Mouse (Mus musculus): ENCODE measurements at regions not wholly inside any gene's neighbourhood (a gene's known extent, or its start where the extent isn't known, plus 50 kb on each side); places are given as distances from the start of the nearest gene placed in this dataset.

- no peaks in the 10 kb centered on the region for H3K27me3 ChIP-seq (replicated peaks; ENCODE audit: control insufficient read depth, insufficient read depth, low read length)
- H3K4me2 ChIP-seq (ENCODE audit: low read length) = no peak overlapping the region
- DNase-seq (ENCODE audit: low spot score) = no peak
- no peaks in the 10 kb centered on the region for H3K4me1 ChIP-seq (ENCODE audit: control insufficient read depth, insufficient read depth, low read length)
- no peak overlapping the region for H3K4me3 ChIP-seq (ENCODE audit: low read depth, low read length)
- no peaks in the 10 kb centered on the region for H3K9me3 ChIP-seq (replicated peaks; ENCODE audit: control insufficient read depth, low read length)
- H3K27ac ChIP-seq (ENCODE audit: low read depth, low read length) = no peak overlapping the region
- no peaks in the 10 kb centered on the region for H3K36me3 ChIP-seq (ENCODE audit: control insufficient read depth, insufficient read depth, low read length)
- no peak for ATAC-seq
- H3K9ac ChIP-seq (ENCODE audit: low read length) = no peak overlapping the region
- WGBS = 6% methylated on average over 4 of the region's 4 CpGs
Measured at GRCm38 (mm10) chr11:12180351-12180750, 141.9 kb upstream of the Grb10 start.

DNA sequence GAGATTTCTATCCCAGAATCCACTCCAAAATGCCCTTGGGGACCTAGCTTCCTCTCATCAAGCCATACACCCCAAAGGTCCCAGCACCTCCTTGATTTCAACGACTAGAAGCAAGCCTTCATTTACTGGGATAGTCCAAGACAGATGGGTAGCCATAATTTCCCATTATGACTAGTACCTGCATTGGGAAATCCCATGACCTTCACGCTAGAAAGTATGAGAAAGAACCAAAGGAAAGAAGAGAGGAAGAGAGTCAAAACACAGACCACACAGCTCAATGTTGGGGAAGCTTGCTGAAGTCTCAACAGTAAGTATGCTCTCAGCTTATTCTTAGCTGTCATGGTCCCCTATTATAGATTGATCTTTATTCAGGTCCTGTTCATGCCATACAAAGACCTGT, 133.9 kb upstream of the Grb10 start:
- no peak overlapping the region for H3K4me3 ChIP-seq (ENCODE audit: low read depth, low read length)
- no peak for DNase-seq (ENCODE audit: low spot score)
- H3K4me2 ChIP-seq (ENCODE audit: low read length) = no peak overlapping the region
- H3K27me3 ChIP-seq (replicated peaks; ENCODE audit: control insufficient read depth, insufficient read depth, low read length) = no peaks in the 10 kb centered on the region
- H3K9ac ChIP-seq (ENCODE audit: low read length) = no peak overlapping the region
- no peaks in the 10 kb centered on the region for H3K36me3 ChIP-seq (ENCODE audit: control insufficient read depth, insufficient read depth, low read length)
- H3K9me3 ChIP-seq (replicated peaks; ENCODE audit: control insufficient read depth, low read length) = no peaks in the 10 kb centered on the region
- H3K27ac ChIP-seq (ENCODE audit: low read depth, low read length) = no peak overlapping the region
- ATAC-seq = no peak
- WGBS = 78% methylated on average over 2 of the region's 2 CpGs
- H3K4me1 ChIP-seq (ENCODE audit: control insufficient read depth, insufficient read depth, low read length) = no peaks in the 10 kb centered on the region

- Histone ChIP-seq H3K36me3 (ENCODE audit: control insufficient read depth, insufficient read depth, low read length) (no peaks in the 10 kb centered on the region), H3K4me1 (ENCODE audit: control insufficient read depth, insufficient read depth, low read length) (no peaks in the 10 kb centered on the region), H3K9me3 (replicated peaks; ENCODE audit: control insufficient read depth, low read length) (no peaks in the 10 kb centered on the region), H3K27me3 (replicated peaks; ENCODE audit: control insufficient read depth, insufficient read depth, low read length) (no peaks in the 10 kb centered on the region), H3K9ac (ENCODE audit: low read length) (no peak overlapping the region), H3K4me2 (ENCODE audit: low read length) (no peak overlapping the region), H3K27ac (ENCODE audit: low read depth, low read length) (no peak overlapping the region), H3K4me3 (ENCODE audit: low read depth, low read length) (no peak overlapping the region)
- WGBS = 54% methylated on average over 4 of the region's 4 CpGs
- no peak for ATAC-seq
- no peak for DNase-seq (ENCODE audit: low spot score)
Measured at GRCm38 (mm10) chr11:12171312-12171711, 132.8 kb upstream of the Grb10 start.

DNA sequence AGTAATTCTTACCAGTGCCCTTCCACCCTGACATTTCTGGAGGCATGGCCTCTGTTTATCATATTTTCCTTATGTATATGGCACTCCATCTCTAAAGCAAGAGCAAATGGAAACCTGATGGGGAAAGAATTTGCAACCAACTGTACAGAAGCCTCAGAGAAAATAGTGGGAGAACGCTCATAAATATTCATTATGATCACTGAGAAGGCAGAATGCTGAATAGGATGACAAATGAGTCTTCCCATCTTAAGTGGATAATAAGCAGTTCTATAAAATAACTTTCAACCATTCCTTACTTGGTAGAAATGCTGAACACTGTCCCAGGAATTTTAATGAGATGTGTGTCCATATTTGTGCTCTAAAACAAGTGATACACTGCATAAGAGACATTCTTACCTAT, 129.9 kb upstream of the Grb10 start:
- H3K27me3 ChIP-seq (replicated peaks; ENCODE audit: control insufficient read depth, insufficient read depth, low read length) = no peaks in the 10 kb centered on the region
- no peaks in the 10 kb centered on the region for H3K4me1 ChIP-seq (ENCODE audit: control insufficient read depth, insufficient read depth, low read length)
- no peak overlapping the region for H3K9ac ChIP-seq (ENCODE audit: low read length)
- no peak overlapping the region for H3K4me2 ChIP-seq (ENCODE audit: low read length)
- H3K4me3 ChIP-seq (ENCODE audit: low read depth, low read length) = no peak overlapping the region
- ATAC-seq = peak; percentile 29; the same call in 1 of the 2 replicates
- no peaks in the 10 kb centered on the region for H3K9me3 ChIP-seq (replicated peaks; ENCODE audit: control insufficient read depth, low read length)
- WGBS = 93% methylated on average over 1 of the region's 1 CpGs
- H3K27ac ChIP-seq (ENCODE audit: low read depth, low read length) = no peak overlapping the region
- no peaks in the 10 kb centered on the region for H3K36me3 ChIP-seq (ENCODE audit: control insufficient read depth, insufficient read depth, low read length)
- DNase-seq (ENCODE audit: low spot score) = peak; percentile 49
